Comparison of ENCODE assay signal across 9 mouse cellular contexts in the genomic region with DNA sequence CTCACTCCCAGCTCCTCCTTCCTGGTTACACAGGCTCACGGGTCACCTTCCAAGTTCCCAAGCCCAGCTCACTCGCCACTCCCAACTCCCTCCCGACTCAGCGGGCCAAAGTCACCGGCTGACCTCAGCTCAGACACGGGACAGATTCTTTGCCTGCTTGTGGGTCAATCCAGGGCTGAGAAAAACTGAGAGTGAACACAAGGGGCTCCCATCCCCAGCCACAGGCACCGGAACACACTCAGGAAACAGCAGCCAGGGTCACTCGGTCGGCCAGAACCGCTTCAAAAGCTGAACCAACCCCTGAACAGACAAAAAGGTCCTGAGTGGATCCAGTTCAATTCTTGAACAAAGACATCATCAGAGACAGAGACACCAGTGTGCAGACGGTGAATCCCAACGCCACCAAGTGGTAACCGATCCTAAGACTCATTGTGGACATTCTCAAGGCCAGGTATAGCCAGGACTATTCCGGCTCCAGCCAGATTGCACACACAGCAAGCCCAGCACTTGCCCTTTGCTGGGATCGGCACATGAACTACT.
DNase-seq lines count a peak whose midpoint lies in the region; ATAC-seq and TF ChIP-seq lines count a peak whose summit lies in the region.
"Had no signal": no experiment of that assay in that cellular context is flagged by ENCODE, and none has a peak within 500 bp of the region (broad histone marks: within the 10 kb centered on the region; RNA-seq: fewer than 3 reads in every experiment).

No protein-coding gene starts in this region.

- peaks cover 21% of the 10 kb centered on the region for H3K4me1 ChIP-seq in hindbrain, embryonic 13.5 days (replicated peaks)
- no peaks in the 10 kb centered on the region; the same call in 1 of the 2 replicates for H3K4me1 ChIP-seq in hindbrain, embryonic 11.5 days (replicated peaks; ENCODE audit: control insufficient read depth, insufficient read depth, low read length)
- H3K4me1 ChIP-seq in MEL (ENCODE audit: control insufficient read depth in 1 of 2, insufficient read depth in 2 of 2, low read length in 2 of 2): peaks cover 35 to 66% of the 10 kb centered on the region in 2 experiments
- H3K4me1 ChIP-seq in kidney, embryonic 14.5 days (ENCODE audit: control insufficient read depth, insufficient read depth, low read length): peaks cover 18% of the 10 kb centered on the region; the same call in 1 of the 2 replicates

- H3K36me3 ChIP-seq in hindbrain, embryonic 13.5 days: peaks cover 11% of the 10 kb centered on the region
- H3K36me3 ChIP-seq in hindbrain, embryonic 11.5 days (ENCODE audit: control insufficient read depth, insufficient read depth, low read length): no peaks in the 10 kb centered on the region
- peaks cover 49 to 64% of the 10 kb centered on the region in 2 experiments for H3K36me3 ChIP-seq in MEL (ENCODE audit: control insufficient read depth in 1 of 2, insufficient read depth in 2 of 2, low read length in 2 of 2)
- no peaks in the 10 kb centered on the region for H3K36me3 ChIP-seq in kidney, embryonic 14.5 days (ENCODE audit: control insufficient read depth, insufficient read depth, low read length)
- H3K36me3 ChIP-seq: embryonic facial prominence, embryonic 15.5 days had no signal

- 0 out of 2 replicates have a peak, but pooled peaks have one; percentile 3 for ATAC-seq in hindbrain, embryonic 13.5 days (ENCODE audit: low FRiP score)
- no peak for ATAC-seq in hindbrain, embryonic 11.5 days (ENCODE audit: low FRiP score)
- peak; percentile 48 for ATAC-seq in kidney, embryonic 14.5 days (ENCODE audit: low FRiP score, low TSS enrichment)
- no peak for ATAC-seq in monocyte, adult 5-6 weeks (replicated peaks; ENCODE audit: insufficient number of reproducible peaks, low FRiP score, low TSS enrichment, poor library complexity, severe bottlenecking)

- no peak for DNase-seq in hindbrain, embryonic 11.5 days (ENCODE audit: low spot score)
- DNase-seq in MEL (ENCODE audit: low read depth, low spot score): no peak
- peak; percentile 68 to 69 for DNase-seq in heart, adult 18-20 months
- no peak for DNase-seq in left cerebral cortex, adult 11 months (ENCODE audit: low spot score)
- no peak for DNase-seq in retina, embryonic 14.5 days (ENCODE audit: low spot score)

- TF ChIP-seq RAD21 in MEL (IDR thresholded peaks at IDR 0.05; ENCODE audit: low read depth, low read length): no peak

- TF ChIP-seq CTCF in MEL (IDR thresholded peaks at IDR 0.05 in 2 of 3, conservative IDR thresholded peaks at IDR 0.05 in 1 of 3; ENCODE audit: control insufficient read depth in 1 of 3, insufficient read depth in 1 of 3, low read depth in 2 of 3, low read length in 3 of 3, poor library complexity in 1 of 3, severe bottlenecking in 1 of 3): no peak

- TF ChIP-seq EP300 in MEL (IDR thresholded peaks at IDR 0.05; ENCODE audit: low read depth in 1 of 2, low read length in 2 of 2): no peak

- H3K79me2 ChIP-seq in MEL (ENCODE audit: control insufficient read depth, insufficient read depth, low read length, poor library complexity): peaks cover 55% of the 10 kb centered on the region

- 63% methylated on average over 15 of the region's 15 CpGs for WGBS in hindbrain, embryonic 13.5 days
- WGBS in hindbrain, embryonic 11.5 days: 63% methylated on average over 15 of the region's 15 CpGs
- WGBS in kidney, embryonic 14.5 days: 32% methylated on average over 15 of the region's 15 CpGs

- no peaks in the 10 kb centered on the region for H3K9me3 ChIP-seq in hindbrain, embryonic 13.5 days
- no peaks in the 10 kb centered on the region for H3K9me3 ChIP-seq in hindbrain, embryonic 11.5 days (ENCODE audit: control insufficient read depth, low read length)
- no peaks in the 10 kb centered on the region for H3K9me3 ChIP-seq in MEL (replicated peaks; ENCODE audit: insufficient read depth, low read length)
- H3K9me3 ChIP-seq in kidney, embryonic 14.5 days (ENCODE audit: control insufficient read depth, low read length): no peaks in the 10 kb centered on the region
- H3K9me3 ChIP-seq: embryonic facial prominence, embryonic 15.5 days had no signal

- H3K27ac ChIP-seq in hindbrain, embryonic 13.5 days: no peak overlapping the region
- H3K27ac ChIP-seq in hindbrain, embryonic 11.5 days (ENCODE audit: low read depth, low read length): no peak overlapping the region
- H3K27ac ChIP-seq in MEL (ENCODE audit: control insufficient read depth, low read depth, low read length): peak overlapping the region; percentile 85
- H3K27ac ChIP-seq in kidney, embryonic 14.5 days (ENCODE audit: low read depth, low read length): peak overlapping the region; percentile 65
- H3K27ac ChIP-seq: embryonic facial prominence, embryonic 15.5 days had no signal

- H3K4me3 ChIP-seq in hindbrain, embryonic 13.5 days: no peak overlapping the region
- H3K4me3 ChIP-seq in hindbrain, embryonic 11.5 days (ENCODE audit: low read depth, low read length): no peak overlapping the region
- 0 out of 4 replicates have a peak overlapping the region, but pooled peaks of 1 of the 2 experiments have one; percentile 10 for H3K4me3 ChIP-seq in MEL (ENCODE audit: control insufficient read depth in 1 of 2, insufficient read depth in 1 of 2, low read depth in 2 of 2, low read length in 2 of 2)
- no peak overlapping the region for H3K4me3 ChIP-seq in kidney, embryonic 14.5 days (ENCODE audit: low read length)
- H3K4me3 ChIP-seq: embryonic facial prominence, embryonic 15.5 days had no signal

- H3K4me2 ChIP-seq in hindbrain, embryonic 13.5 days: no peak overlapping the region
- no peak overlapping the region for H3K4me2 ChIP-seq in hindbrain, embryonic 11.5 days (replicated peaks; ENCODE audit: low read depth, low read length)
- no peak overlapping the region for H3K4me2 ChIP-seq in kidney, embryonic 14.5 days (replicated peaks; ENCODE audit: low read depth, low read length)
- H3K4me2 ChIP-seq: embryonic facial prominence, embryonic 15.5 days had no signal

- no peaks in the 10 kb centered on the region for H3K27me3 ChIP-seq in hindbrain, embryonic 13.5 days
- no peaks in the 10 kb centered on the region for H3K27me3 ChIP-seq in hindbrain, embryonic 11.5 days (ENCODE audit: control insufficient read depth, insufficient read depth, low read length)
- H3K27me3 ChIP-seq in MEL (ENCODE audit: control insufficient read depth in 1 of 2, insufficient read depth in 2 of 2, low read length in 2 of 2): no peaks in the 10 kb centered on the region
- no peaks in the 10 kb centered on the region for H3K27me3 ChIP-seq in kidney, embryonic 14.5 days (ENCODE audit: control insufficient read depth, insufficient read depth, low read length)
- H3K27me3 ChIP-seq: embryonic facial prominence, embryonic 15.5 days had no signal

- TF ChIP-seq POLR2A in MEL (IDR thresholded peaks at IDR 0.05; ENCODE audit: control insufficient read depth in 1 of 2, insufficient read depth in 1 of 2, low read depth in 1 of 2, low read length in 2 of 2, poor library complexity in 1 of 2): no peak

- H3K9ac ChIP-seq in hindbrain, embryonic 13.5 days: no peak overlapping the region
- H3K9ac ChIP-seq in hindbrain, embryonic 11.5 days (ENCODE audit: low read depth, low read length): no peak overlapping the region
- peak overlapping the region; percentile 51 for H3K9ac ChIP-seq in MEL (ENCODE audit: control insufficient read depth, low read depth, low read length, poor library complexity, severe bottlenecking)
- H3K9ac ChIP-seq in kidney, embryonic 14.5 days (ENCODE audit: low read depth, low read length): no peak overlapping the region
- H3K9ac ChIP-seq: embryonic facial prominence, embryonic 15.5 days had no signal

TF ChIP-seq in MEL, 35 proteins besides CTCF, POLR2A, EP300 and RAD21:
- TF ChIP-seq NELFE (IDR thresholded peaks at IDR 0.05; ENCODE audit: low read depth, low read length) (no peak), ZKSCAN1 (IDR thresholded peaks at IDR 0.05; ENCODE audit: low read depth, low read length) (no peak), SIN3A (IDR thresholded peaks at IDR 0.05; ENCODE audit: low read length) (no peak; the same call in 1 of the 2 replicates), NRF1 (IDR thresholded peaks at IDR 0.05; ENCODE audit: insufficient read depth, low read depth, low read length, poor library complexity, severe bottlenecking) (no peak), MAZ (IDR thresholded peaks at IDR 0.05; ENCODE audit: low read depth, low read length) (no peak), JUND (IDR thresholded peaks at IDR 0.05; ENCODE audit: low read depth, low read length) (no peak), RCOR1 (IDR thresholded peaks at IDR 0.05; ENCODE audit: low read depth, low read length) (no peak), TCF12 (IDR thresholded peaks at IDR 0.05; ENCODE audit: low read depth, low read length) (no peak), GATA1 (IDR thresholded peaks at IDR 0.05; ENCODE audit: low read depth, low read length) (no peak), CHD1 (IDR thresholded peaks at IDR 0.05; ENCODE audit: low read depth, low read length) (no peak), USF2 (IDR thresholded peaks at IDR 0.05; ENCODE audit: borderline replicate concordance in 1 of 2, insufficient read depth in 1 of 2, low read depth in 1 of 2, low read length in 2 of 2) (no peak), USF1 (IDR thresholded peaks at IDR 0.05; ENCODE audit: low read depth, low read length) (no peak), E2F4 (IDR thresholded peaks at IDR 0.05; ENCODE audit: borderline replicate concordance, low read depth, low read length) (no peak), MAFK (IDR thresholded peaks at IDR 0.05; ENCODE audit: borderline replicate concordance, low read depth, low read length) (no peak)

Comparison
In these comparisons a context has a peak if more than half of its experiments do, and no peak if none do; other contexts are left out.
1. ATAC-seq: peak in hindbrain, embryonic 13.5 days (single experiment) and kidney, embryonic 14.5 days (single experiment); none in hindbrain, embryonic 11.5 days (single experiment) and monocyte, adult 5-6 weeks (single experiment).
2. H3K27ac ChIP-seq: peak in MEL (single experiment) and kidney, embryonic 14.5 days (single experiment); none in hindbrain, embryonic 13.5 days (single experiment) and hindbrain, embryonic 11.5 days (single experiment).
3. DNase-seq: peak in heart, adult 18-20 months (2 of 2); none in hindbrain, embryonic 11.5 days (single experiment), MEL (single experiment), left cerebral cortex, adult 11 months (single experiment) and retina, embryonic 14.5 days (single experiment).